Mouse (Mus musculus): ENCODE measurements around the gene Tmprss12. TPM values are rescaled to one million over a fixed set of nuclear protein-coding genes. Genes with fewer than 3 reads are reported as not detected.
"Not testable (repeated sequence)": the region's sequence is repeated elsewhere in the genome, so short reads cannot be mapped to it uniquely, and the experiment has no call there.

Gene Tmprss12
- polyA plus RNA-seq, 1 experiment from 2014 or later: not detected

DNA sequence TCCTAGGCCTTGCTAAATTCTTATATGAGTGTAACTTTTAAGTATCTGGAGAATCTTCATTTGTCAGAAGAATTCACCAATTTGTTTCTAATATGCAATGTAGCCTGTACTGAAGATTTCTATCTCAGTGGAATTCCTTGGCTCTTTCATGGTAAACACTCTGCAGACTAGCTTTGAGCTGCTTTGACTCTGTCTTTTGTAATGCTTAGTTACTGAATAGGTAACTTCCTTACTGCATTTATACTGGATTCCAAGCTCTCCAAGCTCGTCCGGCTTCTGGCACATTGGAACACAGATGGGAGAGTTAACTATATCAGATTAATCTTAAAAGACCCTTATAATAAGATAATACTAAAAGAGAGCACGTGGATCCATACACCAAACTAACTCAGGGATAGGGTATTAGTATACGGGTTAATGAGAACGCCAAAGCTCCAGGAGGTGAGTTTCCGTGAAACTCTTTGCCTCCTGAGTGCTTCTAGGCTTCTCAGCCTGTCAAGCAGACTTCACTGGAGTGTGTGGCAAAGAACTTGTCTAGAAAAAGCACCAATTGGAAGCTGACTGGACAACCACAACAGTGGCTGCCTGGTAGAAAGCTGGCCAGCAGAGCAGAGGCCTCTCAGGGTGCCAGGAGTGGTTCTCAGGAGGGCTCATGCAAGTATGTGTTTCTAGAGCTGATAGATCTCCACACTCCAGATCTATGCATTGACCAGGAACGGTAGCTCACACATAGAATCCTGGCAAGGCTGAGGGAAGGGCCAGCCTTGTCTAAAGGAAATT is 21.8 kb upstream of the Tmprss12 start:
- Histone ChIP-seq H3K4me2 (replicated peaks) (no peak overlapping the region), H3K4me3 (no peak overlapping the region), H3K4me1 (no peaks in the 10 kb centered on the region), H3K36me3 (peaks cover 68% of the 10 kb centered on the region), H3K9ac (no peak overlapping the region), H3K27ac (no peak overlapping the region), H3K27me3 (no peaks in the 10 kb centered on the region), H3K9me3 (no peaks in the 10 kb centered on the region)
- WGBS: 95% methylated on average over 7 of the region's 7 CpGs
- ATAC-seq (ENCODE audit: low FRiP score, low read depth): no peak

DNA sequence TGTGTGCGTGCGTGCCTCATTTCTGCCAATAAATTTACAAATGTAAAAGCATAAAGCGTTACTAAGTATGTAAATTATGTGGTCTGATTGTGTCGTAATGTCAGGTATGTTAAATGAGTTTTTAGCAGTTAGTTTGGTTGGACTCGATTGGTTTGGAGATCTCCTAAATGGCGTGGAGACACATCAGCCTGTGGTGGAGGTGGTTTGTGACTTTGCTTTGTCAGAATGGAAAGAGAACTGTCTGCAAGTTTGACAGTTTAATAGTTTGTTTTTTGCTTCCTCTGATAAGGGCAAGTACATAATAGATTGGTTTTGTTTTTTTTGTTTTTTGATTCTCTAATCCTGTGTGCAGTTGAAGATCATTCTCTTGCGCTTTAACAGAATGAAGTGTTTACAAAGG is 20.3 kb upstream of the Tmprss12 start:
- H3K27me3 ChIP-seq; H3K4me1 ChIP-seq; H3K9me3 ChIP-seq; H3K9ac ChIP-seq; H3K4me2 ChIP-seq (replicated peaks); ATAC-seq (ENCODE audit: low FRiP score, low read depth); H3K27ac ChIP-seq; H3K4me3 ChIP-seq: not testable (repeated sequence)
- H3K36me3 ChIP-seq: peaks cover 53% of the 10 kb centered on the region
- 91% methylated on average over 4 of the region's 7 CpGs for WGBS

DNA sequence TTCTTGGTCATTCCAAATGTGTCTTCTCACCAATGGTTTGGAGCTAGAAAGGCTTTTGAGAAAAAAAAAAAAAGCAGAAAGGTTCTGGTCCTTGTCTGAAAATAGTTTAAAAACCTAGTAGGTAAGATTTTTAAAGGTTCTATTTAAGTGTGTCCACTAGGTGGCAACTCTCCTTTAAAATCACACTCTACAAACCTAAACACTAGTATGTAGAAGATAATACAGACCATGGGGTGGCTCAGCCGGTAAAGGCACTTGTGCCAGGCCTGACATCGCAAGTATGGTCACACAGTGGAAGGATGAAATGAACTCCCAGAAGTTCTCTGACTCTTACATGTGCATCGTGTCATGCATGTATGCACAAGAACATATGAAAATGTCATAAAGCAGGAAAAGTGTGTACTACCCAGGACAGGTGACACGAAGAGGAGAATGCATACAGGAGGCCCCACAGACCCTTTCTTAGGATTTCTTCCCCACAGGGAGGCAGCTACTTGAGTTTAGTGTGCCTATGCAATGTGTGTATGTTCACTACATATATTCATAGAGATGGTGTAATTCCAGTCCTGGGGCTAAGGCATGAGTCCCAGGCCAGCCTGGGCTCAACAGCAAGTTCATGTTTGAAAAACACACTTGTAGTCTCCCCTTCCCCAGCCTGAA is 17.3 kb upstream of the Tmprss12 start:
- no peaks in the 10 kb centered on the region for H3K27me3 ChIP-seq
- H3K9ac ChIP-seq: no peak overlapping the region
- peaks cover 25% of the 10 kb centered on the region for H3K36me3 ChIP-seq
- H3K9me3 ChIP-seq: no peaks in the 10 kb centered on the region
- no peaks in the 10 kb centered on the region for H3K4me1 ChIP-seq
- no peak overlapping the region for H3K27ac ChIP-seq
- no peak overlapping the region for H3K4me3 ChIP-seq
- 26% methylated on average over 4 of the region's 4 CpGs for WGBS
- no peak for ATAC-seq (ENCODE audit: low FRiP score, low read depth)
- no peak overlapping the region for H3K4me2 ChIP-seq (replicated peaks)

GRCm38 (mm10) chr15:100265586-100266325 is 14.9 kb upstream of the Tmprss12 start:
- no peaks in the 10 kb centered on the region for H3K4me1 ChIP-seq
- H3K9ac ChIP-seq: no peak overlapping the region
- ATAC-seq (ENCODE audit: low FRiP score, low read depth): no peak
- no peak overlapping the region for H3K27ac ChIP-seq
- H3K9me3 ChIP-seq: no peaks in the 10 kb centered on the region
- H3K4me3 ChIP-seq: no peak overlapping the region
- peaks cover 13% of the 10 kb centered on the region for H3K36me3 ChIP-seq
- 93% methylated on average over 4 of the region's 5 CpGs for WGBS
- no peak overlapping the region for H3K4me2 ChIP-seq (replicated peaks)
- H3K27me3 ChIP-seq: no peaks in the 10 kb centered on the region

DNA sequence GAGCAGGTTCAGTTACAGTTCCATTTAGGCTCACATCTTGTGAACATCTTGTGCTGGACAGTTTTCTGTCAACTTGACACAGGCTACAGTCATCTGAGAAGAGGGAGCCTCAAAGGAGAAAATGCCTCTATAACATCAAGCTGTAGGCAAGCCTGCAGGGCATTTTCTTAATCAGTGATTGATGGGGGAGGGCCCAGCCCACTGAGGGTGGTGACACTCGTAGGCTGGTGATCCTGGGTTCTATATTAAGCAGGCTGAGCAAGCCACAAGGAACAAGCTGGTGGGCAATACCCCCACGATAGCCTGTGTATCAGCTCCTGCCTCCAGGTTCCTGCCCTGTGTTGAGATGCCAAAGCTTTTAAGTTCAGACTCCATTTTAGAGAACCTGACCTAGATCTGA is 11.7 kb upstream of the Tmprss12 start:
- Histone ChIP-seq H3K4me3 (no peak overlapping the region), H3K27me3 (no peaks in the 10 kb centered on the region), H3K36me3 (no peaks in the 10 kb centered on the region), H3K4me1 (no peaks in the 10 kb centered on the region), H3K9ac (no peak overlapping the region), H3K4me2 (replicated peaks) (no peak overlapping the region), H3K9me3 (peaks cover 8% of the 10 kb centered on the region; the same call in 1 of the 2 replicates), H3K27ac (no peak overlapping the region)
- WGBS: 77% methylated on average over 2 of the region's 2 CpGs
- ATAC-seq (ENCODE audit: low FRiP score, low read depth): no peak

DNA sequence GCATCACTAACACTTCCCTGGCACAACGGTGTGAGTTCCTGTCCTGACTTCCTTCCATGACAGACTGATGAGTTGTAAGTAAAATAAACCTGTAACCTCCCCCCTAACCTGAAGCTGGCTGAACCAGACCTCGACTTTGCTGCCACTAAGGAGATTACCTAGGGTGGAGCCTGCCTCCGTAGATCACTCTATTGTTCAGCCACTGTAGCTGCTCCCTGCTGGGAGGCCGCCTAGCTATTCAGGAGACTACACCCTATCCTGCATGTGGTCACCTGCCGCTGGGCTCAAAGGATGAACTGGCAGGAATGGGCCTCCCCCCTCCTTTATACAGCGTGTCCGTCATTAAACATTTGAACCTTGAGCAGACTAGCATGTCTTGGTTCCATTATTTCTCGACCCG is 10.9 kb upstream of the Tmprss12 start:
- WGBS: 28% methylated on average over 9 of the region's 9 CpGs
- Histone ChIP-seq H3K9me3 (peaks cover 8% of the 10 kb centered on the region; the same call in 1 of the 2 replicates), H3K4me2 (replicated peaks) (no peak overlapping the region), H3K36me3 (no peaks in the 10 kb centered on the region), H3K27ac (no peak overlapping the region), H3K9ac (no peak overlapping the region), H3K4me3 (no peak overlapping the region), H3K4me1 (no peaks in the 10 kb centered on the region), H3K27me3 (no peaks in the 10 kb centered on the region)
- ATAC-seq (ENCODE audit: low FRiP score, low read depth): no peak

- not testable (repeated sequence) for H3K27ac ChIP-seq; H3K36me3 ChIP-seq; H3K27me3 ChIP-seq; H3K9ac ChIP-seq; H3K4me1 ChIP-seq; ATAC-seq (ENCODE audit: low FRiP score, low read depth); H3K4me3 ChIP-seq; H3K4me2 ChIP-seq (replicated peaks)
- 35% methylated on average over 7 of the region's 7 CpGs for WGBS
- peaks cover 14% of the 10 kb centered on the region; the same call in 1 of the 2 replicates for H3K9me3 ChIP-seq
Measured at GRCm38 (mm10) chr15:100270609-100271008, 10.0 kb upstream of the Tmprss12 start.

DNA sequence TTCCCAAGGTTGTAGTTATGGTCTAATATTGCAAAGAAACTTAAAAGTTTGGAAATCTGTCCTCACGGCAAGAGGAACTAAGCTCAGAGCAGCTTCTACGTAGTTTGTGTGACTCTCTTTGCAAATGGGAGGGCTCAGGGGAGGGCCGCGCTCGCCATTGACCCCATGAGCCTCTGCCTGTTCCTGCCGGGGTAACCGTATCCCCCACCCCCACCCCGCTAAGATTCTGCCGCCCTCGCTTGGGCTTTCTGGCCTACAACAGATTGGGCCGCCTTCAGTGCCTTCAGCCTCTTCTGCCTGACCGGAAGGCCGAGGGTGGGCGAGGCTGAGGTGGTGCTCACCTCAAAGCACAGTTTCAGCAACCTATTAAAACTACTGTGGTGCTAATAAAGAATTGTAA is 9.2 kb upstream of the Tmprss12 start:
- H3K9ac ChIP-seq: no peak overlapping the region
- no peak overlapping the region for H3K4me2 ChIP-seq (replicated peaks)
- H3K4me1 ChIP-seq: no peaks in the 10 kb centered on the region
- no peaks in the 10 kb centered on the region for H3K27me3 ChIP-seq
- ATAC-seq (ENCODE audit: low FRiP score, low read depth): no peak
- WGBS: 70% methylated on average over 14 of the region's 14 CpGs
- no peak overlapping the region for H3K4me3 ChIP-seq
- no peaks in the 10 kb centered on the region for H3K36me3 ChIP-seq
- H3K27ac ChIP-seq: no peak overlapping the region
- peaks cover 14% of the 10 kb centered on the region; the same call in 1 of the 2 replicates for H3K9me3 ChIP-seq

- 92% methylated on average over 4 of the region's 4 CpGs for WGBS
- H3K4me3 ChIP-seq: not testable (repeated sequence)
- H3K9me3 ChIP-seq: peaks cover 14% of the 10 kb centered on the region; the same call in 1 of the 2 replicates
Measured at GRCm38 (mm10) chr15:100273791-100274308, 6.8 kb upstream of the Tmprss12 start.

DNA sequence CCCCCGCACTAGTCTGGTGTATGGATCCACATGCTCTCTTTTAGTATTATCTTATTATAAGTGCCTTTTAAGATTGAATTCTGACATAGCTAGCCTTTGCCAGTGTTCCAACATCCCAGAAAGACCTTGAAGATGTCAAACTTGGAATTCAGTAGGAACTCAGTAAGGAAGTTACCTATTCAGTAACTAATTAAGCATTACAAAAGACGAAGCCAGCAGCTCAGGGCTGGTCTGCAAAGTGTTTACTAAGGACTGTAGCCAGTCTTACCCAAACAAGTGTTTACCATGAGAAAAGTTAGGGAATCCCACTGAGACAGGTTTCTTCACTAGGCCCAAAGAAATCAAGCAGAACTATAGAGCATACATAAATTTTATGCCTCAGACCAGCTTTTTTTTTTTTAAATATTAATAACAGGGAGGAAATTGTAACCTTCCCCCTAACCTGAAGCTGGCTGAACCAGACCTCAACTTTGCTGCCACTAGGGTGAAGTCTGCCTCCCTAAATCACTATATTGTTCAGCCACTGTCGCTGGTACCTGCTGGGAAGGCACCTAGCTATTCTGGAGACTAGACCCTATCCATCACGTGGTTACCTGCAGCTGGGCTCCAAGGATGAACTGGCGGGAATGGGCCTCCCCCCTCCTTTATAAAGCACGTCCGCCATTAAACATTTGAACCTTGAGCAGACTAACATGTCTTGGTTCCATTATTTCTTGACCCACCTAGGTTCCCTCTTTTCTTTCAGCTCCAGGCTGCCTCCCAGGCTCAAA is 5.7 kb upstream of the Tmprss12 start:
- Histone ChIP-seq H3K4me2 (replicated peaks) (no peak overlapping the region), H3K9me3 (peaks cover 14% of the 10 kb centered on the region; the same call in 1 of the 2 replicates), H3K4me3 (no peak overlapping the region), H3K27ac (no peak overlapping the region), H3K4me1 (no peaks in the 10 kb centered on the region), H3K27me3 (no peaks in the 10 kb centered on the region), H3K36me3 (no peaks in the 10 kb centered on the region), H3K9ac (no peak overlapping the region)
- ATAC-seq (ENCODE audit: low FRiP score, low read depth): no peak
- WGBS: 89% methylated on average over 7 of the region's 7 CpGs

More at GRCm38 (mm10) chr15:100273791-100274308, 6.8 kb upstream of the Tmprss12 start:
- not testable (repeated sequence) for H3K27ac ChIP-seq; H3K36me3 ChIP-seq; H3K9ac ChIP-seq; ATAC-seq (ENCODE audit: low FRiP score, low read depth); H3K27me3 ChIP-seq; H3K4me2 ChIP-seq (replicated peaks); H3K4me1 ChIP-seq

DNA sequence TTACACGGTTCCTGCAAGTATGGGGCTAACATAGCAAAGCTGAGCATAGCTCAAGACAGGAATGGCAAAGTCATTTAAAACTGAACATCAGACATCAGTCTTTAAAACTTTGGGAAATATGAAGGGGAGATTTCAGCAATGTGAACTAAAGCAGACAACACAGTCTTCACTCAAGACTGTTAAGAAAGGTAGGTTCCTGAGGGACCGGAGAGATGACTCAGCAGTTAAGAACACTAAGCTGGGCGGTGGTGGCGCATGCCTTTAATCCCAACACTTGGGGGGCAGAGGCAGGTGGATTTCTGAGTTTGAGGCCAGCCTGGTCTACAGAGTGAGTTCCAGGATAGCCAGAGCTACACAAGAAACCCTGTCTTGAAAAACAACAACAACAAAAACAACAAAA is 4.2 kb upstream of the Tmprss12 start:
- Histone ChIP-seq H3K9ac (no peak overlapping the region), H3K27me3 (no peaks in the 10 kb centered on the region), H3K27ac (no peak overlapping the region), H3K36me3 (no peaks in the 10 kb centered on the region), H3K9me3 (peaks cover 14% of the 10 kb centered on the region; the same call in 1 of the 2 replicates), H3K4me2 (replicated peaks) (no peak overlapping the region), H3K4me1 (no peaks in the 10 kb centered on the region), H3K4me3 (no peak overlapping the region)
- no peak for ATAC-seq (ENCODE audit: low FRiP score, low read depth)
- WGBS: 90% methylated on average over 4 of the region's 4 CpGs
